Mouse (Mus musculus): ENCODE data around the gene Tnfsf18. TPM values are rescaled to one million over a fixed set of nuclear protein-coding genes. Genes with fewer than 3 reads are reported as not detected.

The Tnfsf18 gene
- polyA plus RNA-seq, 1 experiment from 2014 or later, result 0.11 TPM

GRCm38 (mm10) chr1:161500114-161500810 lies 5.8 kb downstream of the Tnfsf18 start:
- H3K36me3 ChIP-seq, result no peaks in the 10 kb centered on the region
- 71% methylated on average over 6 of the region's 6 CpGs for WGBS
- no peaks in the 10 kb centered on the region for H3K27me3 ChIP-seq
- no peak overlapping the region for H3K4me2 ChIP-seq (replicated peaks)
- H3K4me1 ChIP-seq, result no peaks in the 10 kb centered on the region
- no peaks in the 10 kb centered on the region for H3K9me3 ChIP-seq (replicated peaks)
- no peak overlapping the region for H3K27ac ChIP-seq (replicated peaks)
- no peak overlapping the region for H3K9ac ChIP-seq
- ATAC-seq (ENCODE audit: insufficient number of reproducible peaks, low FRiP score, low TSS enrichment, low read depth), result no peak
- H3K4me3 ChIP-seq (replicated peaks), result no peak overlapping the region

GRCm38 (mm10) chr1:161500811-161501146 lies 6.3 kb downstream of the Tnfsf18 start:
- H3K36me3 ChIP-seq, result no peaks in the 10 kb centered on the region
- WGBS, result 61% methylated on average over 4 of the region's 4 CpGs
- H3K4me1 ChIP-seq, result no peaks in the 10 kb centered on the region
- no peak overlapping the region for H3K27ac ChIP-seq (replicated peaks)
- no peak for ATAC-seq (ENCODE audit: insufficient number of reproducible peaks, low FRiP score, low TSS enrichment, low read depth)
- no peaks in the 10 kb centered on the region for H3K27me3 ChIP-seq
- H3K4me2 ChIP-seq (replicated peaks), result no peak overlapping the region
- H3K9ac ChIP-seq, result no peak overlapping the region
- no peaks in the 10 kb centered on the region for H3K9me3 ChIP-seq (replicated peaks)
- H3K4me3 ChIP-seq (replicated peaks), result no peak overlapping the region

GRCm38 (mm10) chr1:161506317-161506716 lies 11.9 kb downstream of the Tnfsf18 start:
- no peaks in the 10 kb centered on the region for H3K27me3 ChIP-seq
- H3K4me3 ChIP-seq (replicated peaks), result no peak overlapping the region
- H3K27ac ChIP-seq (replicated peaks), result no peak overlapping the region
- H3K9me3 ChIP-seq (replicated peaks), result no peaks in the 10 kb centered on the region
- H3K4me1 ChIP-seq, result no peaks in the 10 kb centered on the region
- H3K9ac ChIP-seq, result no peak overlapping the region
- H3K36me3 ChIP-seq, result no peaks in the 10 kb centered on the region
- ATAC-seq (ENCODE audit: insufficient number of reproducible peaks, low FRiP score, low TSS enrichment, low read depth), result no peak
- H3K4me2 ChIP-seq (replicated peaks), result no peak overlapping the region
- WGBS, result 82% methylated on average over 4 of the region's 4 CpGs

GRCm38 (mm10) chr1:161507623-161508047 lies 13.2 kb downstream of the Tnfsf18 start:
- Histone ChIP-seq H3K4me3 (replicated peaks) (no peak overlapping the region), H3K36me3 (no peaks in the 10 kb centered on the region), H3K9ac (no peak overlapping the region), H3K27ac (replicated peaks) (no peak overlapping the region), H3K27me3 (no peaks in the 10 kb centered on the region), H3K9me3 (replicated peaks) (no peaks in the 10 kb centered on the region), H3K4me1 (no peaks in the 10 kb centered on the region), H3K4me2 (replicated peaks) (no peak overlapping the region)
- ATAC-seq (ENCODE audit: insufficient number of reproducible peaks, low FRiP score, low TSS enrichment, low read depth), result no peak
- WGBS, result 44% methylated on average over 3 of the region's 3 CpGs

- H3K27me3 ChIP-seq, result no peaks in the 10 kb centered on the region
- H3K4me2 ChIP-seq (replicated peaks), result no peak overlapping the region
- WGBS, result 76% methylated on average over 3 of the region's 3 CpGs
- no peaks in the 10 kb centered on the region for H3K9me3 ChIP-seq (replicated peaks)
- no peaks in the 10 kb centered on the region for H3K36me3 ChIP-seq
- no peak overlapping the region for H3K9ac ChIP-seq
- no peak overlapping the region for H3K4me3 ChIP-seq (replicated peaks)
- no peak overlapping the region for H3K27ac ChIP-seq (replicated peaks)
- no peaks in the 10 kb centered on the region for H3K4me1 ChIP-seq
- no peak for ATAC-seq (ENCODE audit: insufficient number of reproducible peaks, low FRiP score, low TSS enrichment, low read depth)
Observed at GRCm38 (mm10) chr1:161517355-161517754, 22.9 kb downstream of the Tnfsf18 start.

- no peaks in the 10 kb centered on the region for H3K9me3 ChIP-seq (replicated peaks)
- no peak overlapping the region for H3K27ac ChIP-seq (replicated peaks)
- H3K4me3 ChIP-seq (replicated peaks), result no peak overlapping the region
- H3K4me2 ChIP-seq (replicated peaks), result no peak overlapping the region
- no peaks in the 10 kb centered on the region for H3K36me3 ChIP-seq
- no peaks in the 10 kb centered on the region for H3K27me3 ChIP-seq
- ATAC-seq (ENCODE audit: insufficient number of reproducible peaks, low FRiP score, low TSS enrichment, low read depth), result no peak
- no peak overlapping the region for H3K9ac ChIP-seq
- 61% methylated on average over 1 of the region's 1 CpGs for WGBS
- H3K4me1 ChIP-seq, result no peaks in the 10 kb centered on the region
Observed at GRCm38 (mm10) chr1:161520223-161520622, 25.8 kb downstream of the Tnfsf18 start.

- no peak overlapping the region for H3K9ac ChIP-seq
- no peaks in the 10 kb centered on the region for H3K9me3 ChIP-seq (replicated peaks)
- no peaks in the 10 kb centered on the region for H3K4me1 ChIP-seq
- no peak for ATAC-seq (ENCODE audit: insufficient number of reproducible peaks, low FRiP score, low TSS enrichment, low read depth)
- no peaks in the 10 kb centered on the region for H3K36me3 ChIP-seq
- H3K4me3 ChIP-seq (replicated peaks), result no peak overlapping the region
- H3K4me2 ChIP-seq (replicated peaks), result no peak overlapping the region
- H3K27me3 ChIP-seq, result no peaks in the 10 kb centered on the region
- no peak overlapping the region for H3K27ac ChIP-seq (replicated peaks)
- 80% methylated on average over 1 of the region's 1 CpGs for WGBS
Observed at GRCm38 (mm10) chr1:161528173-161528572, 33.7 kb downstream of the Tnfsf18 start.

- no peak overlapping the region for H3K4me3 ChIP-seq (replicated peaks)
- WGBS, result 78% methylated on average over 5 of the region's 5 CpGs
- H3K4me1 ChIP-seq, result no peaks in the 10 kb centered on the region
- H3K9me3 ChIP-seq (replicated peaks), result no peaks in the 10 kb centered on the region
- ATAC-seq (ENCODE audit: insufficient number of reproducible peaks, low FRiP score, low TSS enrichment, low read depth), result no peak
- H3K36me3 ChIP-seq, result no peaks in the 10 kb centered on the region
- H3K4me2 ChIP-seq (replicated peaks), result no peak overlapping the region
- no peak overlapping the region for H3K27ac ChIP-seq (replicated peaks)
- no peak overlapping the region for H3K9ac ChIP-seq
- H3K27me3 ChIP-seq, result no peaks in the 10 kb centered on the region
Observed at GRCm38 (mm10) chr1:161550596-161551095, 56.2 kb downstream of the Tnfsf18 start.

GRCm38 (mm10) chr1:161552098-161552497 lies 57.6 kb downstream of the Tnfsf18 start:
- no peak overlapping the region for H3K4me2 ChIP-seq (replicated peaks)
- WGBS, result 78% methylated on average over 2 of the region's 2 CpGs
- no peaks in the 10 kb centered on the region for H3K36me3 ChIP-seq
- no peak overlapping the region for H3K9ac ChIP-seq
- ATAC-seq (ENCODE audit: insufficient number of reproducible peaks, low FRiP score, low TSS enrichment, low read depth), result no peak
- 0 out of 2 replicates have a peak, but pooled peaks cover 1% of the 10 kb centered on the region for H3K4me1 ChIP-seq
- H3K9me3 ChIP-seq (replicated peaks), result no peaks in the 10 kb centered on the region
- H3K27ac ChIP-seq (replicated peaks), result no peak overlapping the region
- no peaks in the 10 kb centered on the region for H3K27me3 ChIP-seq
- no peak overlapping the region for H3K4me3 ChIP-seq (replicated peaks)

Other genes starting within 250 kb of the Tnfsf18 start
- gene Prdx6, start 243.4 kb upstream of the Tnfsf18 start, polyA plus RNA-seq (2015; fragmentation: Nextera tagmentation; extraction: Ambion mirVana), result 342 and 372 TPM in 2 replicates
- 0.12 TPM in 1 of 2 replicates, not detected in the other for gene Tnfsf4, start 99.2 kb upstream of the Tnfsf18 start, polyA plus RNA-seq (2015; fragmentation: Nextera tagmentation; extraction: Ambion mirVana)